Mouse (Mus musculus): ENCODE data around the gene Zfp1.

Gene Zfp1

DNA sequence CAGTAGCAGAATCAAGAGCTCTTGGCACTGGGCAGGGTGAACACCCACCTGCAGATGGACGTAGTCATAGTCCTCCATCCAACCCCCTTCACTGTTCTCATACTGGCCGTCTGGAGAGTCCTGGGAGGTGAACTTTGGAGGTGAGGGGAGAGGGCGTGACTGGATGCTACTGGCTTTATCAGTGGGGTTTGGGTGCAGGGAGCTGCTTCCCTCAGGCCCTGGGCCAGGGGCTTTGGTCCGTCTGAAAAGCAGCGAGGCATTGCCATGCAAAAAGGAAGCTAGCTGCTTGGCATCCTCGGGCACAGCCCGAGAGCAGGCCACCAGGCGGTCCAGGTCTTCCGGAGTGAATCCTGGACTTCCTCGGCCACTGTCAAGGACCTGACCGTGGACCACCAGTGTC is 70.1 kb downstream of the Zfp1 start:
- DNase-seq (ENCODE audit: low read depth, low spot score) = no peak

DNA sequence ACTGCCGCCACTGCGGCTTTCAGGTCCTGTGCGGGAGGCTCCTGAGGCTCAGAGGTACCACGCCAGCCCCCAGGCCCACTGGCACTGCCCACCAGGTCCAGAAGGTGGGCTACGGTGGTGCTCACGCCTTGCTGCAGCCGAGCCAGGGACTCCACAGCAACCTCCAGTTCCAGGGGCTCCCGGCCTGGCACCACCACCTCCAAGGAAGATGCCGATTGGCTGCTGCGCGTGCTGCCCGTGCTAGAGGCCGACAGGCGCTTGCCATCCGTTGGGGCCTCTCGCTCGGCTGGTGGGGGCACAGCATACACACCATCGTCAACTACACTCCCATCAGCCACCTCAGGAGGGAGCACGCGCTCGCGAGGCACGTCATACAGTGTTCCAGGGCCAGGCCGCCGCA is 70.6 kb downstream of the Zfp1 start:
- DNase-seq (ENCODE audit: low read depth, low spot score) = no peak

DNA sequence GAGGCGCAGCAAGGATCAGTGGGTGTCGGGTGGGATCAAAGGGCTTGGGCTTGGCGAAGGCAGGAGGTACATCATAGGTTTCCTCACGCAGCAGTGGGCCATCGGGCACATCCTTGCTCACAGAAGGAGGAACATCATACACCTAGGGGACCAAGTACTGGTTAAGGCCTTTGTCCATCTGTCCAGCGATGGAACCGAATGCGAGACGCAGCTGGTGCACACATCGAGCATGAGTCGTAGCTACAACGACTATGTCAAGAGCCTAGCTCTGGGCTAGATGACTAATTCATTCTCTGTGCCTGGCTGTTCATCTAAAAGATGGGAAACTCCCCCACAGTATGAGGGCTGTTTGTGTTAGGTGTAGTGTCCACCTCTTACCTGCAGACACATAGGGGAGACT is 71.1 kb downstream of the Zfp1 start:
- no peak for DNase-seq (ENCODE audit: low read depth, low spot score)

DNA sequence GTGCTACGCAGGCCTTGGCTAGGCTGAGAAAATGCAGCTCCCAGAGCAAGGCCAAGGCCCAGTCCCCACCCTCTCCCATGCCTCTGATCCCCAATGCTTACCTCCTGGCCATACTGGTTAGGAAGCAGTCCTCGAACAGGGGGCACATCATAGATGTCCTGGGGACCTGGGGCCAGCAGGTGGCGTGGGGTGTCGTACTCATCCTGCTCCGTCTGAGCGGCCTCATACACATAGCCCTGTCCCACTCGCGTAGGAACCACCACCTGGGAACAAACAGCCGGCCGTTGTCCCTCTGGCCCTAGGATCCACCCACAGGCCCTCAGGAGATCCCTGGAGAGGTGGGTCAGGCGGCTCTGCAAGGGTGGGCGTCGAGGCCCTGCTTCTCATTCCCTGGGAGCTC is 72.3 kb downstream of the Zfp1 start:
- no peak for DNase-seq (ENCODE audit: low read depth, low spot score)

DNA sequence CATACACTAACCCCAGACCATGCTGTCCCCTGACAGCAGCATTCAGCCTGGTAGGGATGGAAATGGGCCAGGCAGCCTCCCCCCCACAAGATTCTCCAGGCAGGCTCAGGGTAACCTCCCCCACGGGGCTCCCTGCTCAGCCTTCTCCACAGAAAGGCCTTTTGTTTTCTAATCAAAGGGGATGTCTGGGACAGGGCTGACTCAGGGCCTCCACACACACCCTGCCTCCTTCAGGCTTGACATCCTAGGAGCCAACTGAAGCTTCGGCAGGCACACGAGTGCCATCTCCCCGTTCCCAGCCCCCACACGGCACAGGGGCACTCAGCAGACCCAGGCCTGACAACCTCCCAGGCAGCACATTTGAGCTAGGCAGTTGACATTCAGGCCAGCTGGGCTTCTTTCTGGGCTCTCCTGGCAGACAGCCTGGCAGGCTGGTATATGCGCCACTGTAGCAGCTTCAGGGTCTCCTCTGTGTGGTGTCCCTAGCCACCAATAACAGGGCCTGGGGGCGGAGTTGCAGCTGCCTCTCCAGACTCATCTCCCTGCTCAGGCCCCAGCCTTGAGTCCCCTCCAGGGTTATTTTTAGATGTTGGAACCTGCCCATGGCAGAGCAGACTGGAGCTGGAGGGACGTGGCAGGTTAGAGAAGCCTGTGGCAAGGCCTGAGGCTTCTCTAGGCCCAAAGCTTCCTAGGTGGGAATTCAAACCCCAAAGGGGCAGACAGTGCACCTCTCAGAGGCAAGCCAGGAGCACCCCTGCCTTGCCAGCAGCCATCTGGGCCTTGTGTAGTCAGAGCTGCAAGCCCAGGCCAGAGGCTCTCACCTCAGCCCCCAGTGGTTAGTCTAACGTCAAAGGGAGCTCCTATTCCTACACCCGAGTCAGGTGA is 73.6 kb downstream of the Zfp1 start:
- DNase-seq (ENCODE audit: low read depth, low spot score) = no peak

DNA sequence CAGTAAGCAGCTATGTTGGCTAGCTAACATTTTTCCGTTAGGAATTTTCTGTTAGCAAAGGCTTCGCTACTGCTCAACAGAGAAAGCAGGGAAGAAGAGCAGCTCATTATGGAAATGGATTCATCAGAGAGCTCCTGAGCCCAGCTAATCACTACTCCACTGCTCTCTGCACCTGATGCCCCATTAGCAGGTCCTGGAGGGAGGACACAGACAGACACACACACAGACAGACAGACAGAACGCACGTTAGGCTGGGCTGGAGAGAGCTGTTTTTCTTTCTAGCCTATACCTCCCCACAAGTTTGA is 74.2 kb downstream of the Zfp1 start:
- DNase-seq (ENCODE audit: low read depth, low spot score) = no peak

DNA sequence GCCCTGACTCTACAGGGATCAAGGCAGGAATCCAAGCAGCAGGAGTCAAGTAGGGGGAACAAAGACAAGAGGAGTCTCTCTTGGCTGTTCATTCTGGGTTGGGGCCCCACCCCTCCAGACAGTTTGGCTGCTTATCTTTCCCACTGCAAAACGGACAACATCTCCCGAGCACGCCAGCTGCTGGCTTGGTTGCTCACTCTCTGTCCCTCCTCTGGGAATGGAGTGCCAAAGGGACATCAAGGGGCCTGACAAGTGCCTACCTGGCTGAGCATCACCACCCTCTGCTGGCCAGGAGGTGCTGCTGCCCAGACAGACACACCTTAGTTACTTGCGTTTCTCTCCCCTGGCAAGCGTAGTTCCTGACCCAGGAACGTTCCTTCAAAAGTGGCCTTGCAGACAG is 74.7 kb downstream of the Zfp1 start:
- DNase-seq (ENCODE audit: low read depth, low spot score) = no peak

DNA sequence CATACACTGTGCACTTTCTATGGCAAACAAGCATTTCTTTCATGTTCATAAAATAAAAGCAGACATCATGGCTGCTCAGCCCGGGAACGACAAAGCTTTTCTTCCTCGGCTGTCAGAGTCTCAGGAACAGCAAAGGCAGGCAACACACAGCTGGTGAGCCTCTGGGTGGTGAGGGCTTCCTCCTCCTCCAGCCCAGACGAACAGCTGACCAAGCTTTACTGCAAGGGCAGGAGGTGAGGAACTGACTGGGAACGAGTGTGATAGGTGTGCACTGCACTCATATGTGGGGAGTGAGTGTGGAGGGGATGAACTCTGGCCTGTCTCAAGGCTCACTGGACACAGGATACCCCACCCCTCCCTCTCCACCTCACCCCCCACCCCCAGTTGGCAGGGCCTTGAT is 75.7 kb downstream of the Zfp1 start:
- DNase-seq (ENCODE audit: low read depth, low spot score) = no peak

DNA sequence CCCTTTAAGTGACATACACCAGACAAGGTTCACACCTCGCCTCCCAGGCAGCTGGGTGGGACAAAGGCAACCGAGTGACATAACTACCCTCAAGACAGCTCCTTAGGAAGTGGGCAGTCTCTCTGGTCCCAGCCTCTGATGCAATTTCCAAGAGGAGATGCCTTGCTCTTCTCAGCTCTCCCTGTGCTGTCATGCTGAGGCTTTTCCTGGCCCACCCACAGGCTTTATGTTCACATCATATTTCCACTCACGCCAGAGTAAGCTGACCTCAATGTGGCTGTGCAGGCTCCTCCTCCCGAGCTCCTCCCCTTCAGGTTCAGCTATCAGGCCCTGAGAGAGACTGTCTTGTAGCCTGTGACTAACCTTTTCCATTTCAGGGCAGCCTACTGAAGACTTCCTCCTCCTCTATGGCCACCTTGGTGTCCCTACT is 76.9 kb downstream of the Zfp1 start:
- no peak for DNase-seq (ENCODE audit: low read depth, low spot score)

Measured in embryo, embryonic 11.5 days (tissue).